Mouse (Mus musculus): ENCODE results near the gene Mtmr12. TPM values are rescaled to one million over a fixed set of nuclear protein-coding genes. Genes with fewer than 3 reads are reported as not detected.

The Mtmr12 gene
- total and polyA plus RNA-seq, 3 experiments = 14.3 to 38.2 TPM; not detected in 1

GRCm38 (mm10) chr15:12226908-12227307 lies 22.1 kb downstream of the Mtmr12 start:
- Histone ChIP-seq H3K4me1 (ENCODE audit: control insufficient read depth in 1 of 2, insufficient read depth in 2 of 2, low read length in 2 of 2) (peaks cover 7 to 16% of the 10 kb centered on the region in 2 experiments), H3K9ac (ENCODE audit: control insufficient read depth, low read depth, low read length, poor library complexity, severe bottlenecking) (no peak overlapping the region), H3K27ac (ENCODE audit: control insufficient read depth, low read depth, low read length) (no peak overlapping the region), H3K4me3 (ENCODE audit: control insufficient read depth in 1 of 2, insufficient read depth in 1 of 2, low read depth in 2 of 2, low read length in 2 of 2) (no peak overlapping the region), H3K9me3 (replicated peaks; ENCODE audit: insufficient read depth, low read length) (no peaks in the 10 kb centered on the region), H3K36me3 (ENCODE audit: control insufficient read depth in 1 of 2, insufficient read depth in 2 of 2, low read length in 2 of 2) (peaks cover 2 to 18% of the 10 kb centered on the region in 2 experiments; a peak in 3 of 4 replicates), H3K27me3 (ENCODE audit: control insufficient read depth in 1 of 2, insufficient read depth in 2 of 2, low read length in 2 of 2) (no peaks in the 10 kb centered on the region), H3K79me2 (ENCODE audit: control insufficient read depth, insufficient read depth, low read length, poor library complexity) (peaks cover 49% of the 10 kb centered on the region; the same call in 1 of the 2 replicates)
- no peak for DNase-seq (ENCODE audit: low read depth, low spot score)
- TF ChIP-seq NRF1 (IDR thresholded peaks at IDR 0.05; ENCODE audit: insufficient read depth, low read depth, low read length, poor library complexity, severe bottlenecking) (no peak), CHD1 (IDR thresholded peaks at IDR 0.05; ENCODE audit: low read depth, low read length) (no peak), MAZ (IDR thresholded peaks at IDR 0.05; ENCODE audit: low read depth, low read length) (no peak), ZKSCAN1 (IDR thresholded peaks at IDR 0.05; ENCODE audit: low read depth, low read length) (no peak), MXI1 (IDR thresholded peaks at IDR 0.05; ENCODE audit: low read depth, low read length) (no peak), ZMIZ1 (IDR thresholded peaks at IDR 0.05; ENCODE audit: low read depth, low read length) (no peak), CHD2 (IDR thresholded peaks at IDR 0.05; ENCODE audit: low read length) (no peak), USF1 (IDR thresholded peaks at IDR 0.05; ENCODE audit: low read depth, low read length) (no peak), MYB (IDR thresholded peaks at IDR 0.05; ENCODE audit: low read depth, low read length) (no peak), SIN3A (IDR thresholded peaks at IDR 0.05; ENCODE audit: low read length) (no peak), SMC3 (IDR thresholded peaks at IDR 0.05; ENCODE audit: low read depth, low read length) (no peak), MAFK (IDR thresholded peaks at IDR 0.05; ENCODE audit: borderline replicate concordance, low read depth, low read length) (no peak), USF2 (IDR thresholded peaks at IDR 0.05; ENCODE audit: borderline replicate concordance in 1 of 2, insufficient read depth in 1 of 2, low read depth in 1 of 2, low read length in 2 of 2) (no peak)

- no peak overlapping the region for H3K9ac ChIP-seq (ENCODE audit: control insufficient read depth, low read depth, low read length, poor library complexity, severe bottlenecking)
- H3K4me3 ChIP-seq (ENCODE audit: control insufficient read depth in 1 of 2, insufficient read depth in 1 of 2, low read depth in 2 of 2, low read length in 2 of 2) = no peak overlapping the region
- peaks cover 44% of the 10 kb centered on the region; the same call in 1 of the 2 replicates for H3K79me2 ChIP-seq (ENCODE audit: control insufficient read depth, insufficient read depth, low read length, poor library complexity)
- H3K9me3 ChIP-seq (replicated peaks; ENCODE audit: insufficient read depth, low read length) = no peaks in the 10 kb centered on the region
- H3K27ac ChIP-seq (ENCODE audit: control insufficient read depth, low read depth, low read length) = no peak overlapping the region
- peaks cover 2 to 18% of the 10 kb centered on the region in 2 experiments; a peak in 3 of 4 replicates for H3K36me3 ChIP-seq (ENCODE audit: control insufficient read depth in 1 of 2, insufficient read depth in 2 of 2, low read length in 2 of 2)
- H3K27me3 ChIP-seq (ENCODE audit: control insufficient read depth in 1 of 2, insufficient read depth in 2 of 2, low read length in 2 of 2) = no peaks in the 10 kb centered on the region
- TF ChIP-seq ZC3H11A (IDR thresholded peaks at IDR 0.05; ENCODE audit: low read depth, low read length) (no peak), KAT2A (conservative IDR thresholded peaks at IDR 0.05; ENCODE audit: low read depth, low read length) (no peak), MAZ (IDR thresholded peaks at IDR 0.05; ENCODE audit: low read depth, low read length) (no peak), CHD1 (IDR thresholded peaks at IDR 0.05; ENCODE audit: low read depth, low read length) (no peak), SIN3A (IDR thresholded peaks at IDR 0.05; ENCODE audit: low read length) (no peak), BHLHE40 (IDR thresholded peaks at IDR 0.05; ENCODE audit: borderline replicate concordance, low read depth, low read length) (no peak), GATA1 (IDR thresholded peaks at IDR 0.05; ENCODE audit: low read depth, low read length) (no peak), CTCF (IDR thresholded peaks at IDR 0.05 in 2 of 3, conservative IDR thresholded peaks at IDR 0.05 in 1 of 3; ENCODE audit: control insufficient read depth in 1 of 3, insufficient read depth in 1 of 3, low read depth in 2 of 3, low read length in 3 of 3, poor library complexity in 1 of 3, severe bottlenecking in 1 of 3) (no peak), POLR2AphosphoS2 (IDR thresholded peaks at IDR 0.05; ENCODE audit: low read length) (no peak), MEF2A (IDR thresholded peaks at IDR 0.05; ENCODE audit: extremely low read depth, insufficient replicate concordance, low read depth, low read length, poor library complexity, severe bottlenecking) (no peak), MAFK (IDR thresholded peaks at IDR 0.05; ENCODE audit: borderline replicate concordance, low read depth, low read length) (no peak), SMC3 (IDR thresholded peaks at IDR 0.05; ENCODE audit: low read depth, low read length) (no peak), HCFC1 (IDR thresholded peaks at IDR 0.05; ENCODE audit: low read depth, low read length) (no peak), ELF1 (IDR thresholded peaks at IDR 0.05; ENCODE audit: low read depth, low read length) (no peak), NRF1 (IDR thresholded peaks at IDR 0.05; ENCODE audit: insufficient read depth, low read depth, low read length, poor library complexity, severe bottlenecking) (no peak), ZMIZ1 (IDR thresholded peaks at IDR 0.05; ENCODE audit: low read depth, low read length) (no peak), USF2 (IDR thresholded peaks at IDR 0.05; ENCODE audit: borderline replicate concordance in 1 of 2, insufficient read depth in 1 of 2, low read depth in 1 of 2, low read length in 2 of 2) (no peak), POLR2A (IDR thresholded peaks at IDR 0.05; ENCODE audit: control insufficient read depth in 1 of 2, insufficient read depth in 1 of 2, low read depth in 1 of 2, low read length in 2 of 2, poor library complexity in 1 of 2) (no peak), TAL1 (IDR thresholded peaks at IDR 0.05; ENCODE audit: low read length) (no peak), CHD2 (IDR thresholded peaks at IDR 0.05; ENCODE audit: low read length) (no peak)
- peaks cover 7 to 16% of the 10 kb centered on the region in 2 experiments for H3K4me1 ChIP-seq (ENCODE audit: control insufficient read depth in 1 of 2, insufficient read depth in 2 of 2, low read length in 2 of 2)
- DNase-seq (ENCODE audit: low read depth, low spot score) = no peak
Measured at GRCm38 (mm10) chr15:12227355-12227754, 22.5 kb downstream of the Mtmr12 start.

All from MEL (cell line).